Mouse (Mus musculus): Measurements from ENCODE around the gene Col27a1. TPM values are rescaled to one million over a fixed set of nuclear protein-coding genes. Genes with fewer than 3 reads are reported as not detected.

The Col27a1 gene
- polyA plus RNA-seq, 1 experiment from 2014 or later: 4.2 TPM

DNA sequence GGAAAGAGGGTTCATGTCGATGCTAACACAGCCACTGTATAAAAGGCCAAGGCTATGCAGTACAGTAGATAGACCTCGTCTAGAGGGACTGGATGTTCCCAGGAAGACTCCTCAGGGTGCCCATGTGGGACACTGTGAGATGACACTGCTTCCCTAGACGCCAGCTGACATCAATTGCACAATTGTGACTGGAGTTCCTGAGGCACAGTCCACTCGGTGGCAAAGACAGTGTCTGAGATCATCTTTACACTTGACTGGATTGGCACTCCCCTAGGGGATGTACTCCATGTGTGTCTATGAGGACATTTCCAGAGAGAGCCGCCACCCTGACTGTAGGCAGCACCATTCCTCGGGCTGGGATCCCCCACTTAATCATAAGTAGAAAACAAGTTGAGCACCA is 134.7 kb downstream of the Col27a1 start:
- no peak overlapping the region for H3K9ac ChIP-seq (ENCODE audit: low read length)
- H3K27ac ChIP-seq (replicated peaks in 1 of 2; ENCODE audit: control insufficient read depth in 1 of 2, insufficient read depth in 1 of 2, low read depth in 2 of 2, low read length in 2 of 2): no peak overlapping the region
- no peaks in the 10 kb centered on the region for H3K36me3 ChIP-seq (ENCODE audit: control insufficient read depth, insufficient read depth, low read length)
- ATAC-seq (ENCODE audit: insufficient number of reproducible peaks, insufficient read depth, low FRiP score, low read depth): no peak
- H3K4me1 ChIP-seq (ENCODE audit: control insufficient read depth in 2 of 2, insufficient read depth in 2 of 2, low read length in 2 of 2): no peaks in the 10 kb centered on the region
- H3K4me3 ChIP-seq (ENCODE audit: control insufficient read depth in 1 of 2, insufficient read depth in 1 of 2, low read depth in 1 of 2, low read length in 2 of 2): no peak overlapping the region
- WGBS: 70% methylated on average over 6 of the region's 6 CpGs
- no peak overlapping the region for H3K4me2 ChIP-seq (ENCODE audit: low read length)
- H3K27me3 ChIP-seq (ENCODE audit: control insufficient read depth, insufficient read depth, low read length): no peaks in the 10 kb centered on the region
- H3K9me3 ChIP-seq (ENCODE audit: control insufficient read depth, low read length): no peaks in the 10 kb centered on the region

DNA sequence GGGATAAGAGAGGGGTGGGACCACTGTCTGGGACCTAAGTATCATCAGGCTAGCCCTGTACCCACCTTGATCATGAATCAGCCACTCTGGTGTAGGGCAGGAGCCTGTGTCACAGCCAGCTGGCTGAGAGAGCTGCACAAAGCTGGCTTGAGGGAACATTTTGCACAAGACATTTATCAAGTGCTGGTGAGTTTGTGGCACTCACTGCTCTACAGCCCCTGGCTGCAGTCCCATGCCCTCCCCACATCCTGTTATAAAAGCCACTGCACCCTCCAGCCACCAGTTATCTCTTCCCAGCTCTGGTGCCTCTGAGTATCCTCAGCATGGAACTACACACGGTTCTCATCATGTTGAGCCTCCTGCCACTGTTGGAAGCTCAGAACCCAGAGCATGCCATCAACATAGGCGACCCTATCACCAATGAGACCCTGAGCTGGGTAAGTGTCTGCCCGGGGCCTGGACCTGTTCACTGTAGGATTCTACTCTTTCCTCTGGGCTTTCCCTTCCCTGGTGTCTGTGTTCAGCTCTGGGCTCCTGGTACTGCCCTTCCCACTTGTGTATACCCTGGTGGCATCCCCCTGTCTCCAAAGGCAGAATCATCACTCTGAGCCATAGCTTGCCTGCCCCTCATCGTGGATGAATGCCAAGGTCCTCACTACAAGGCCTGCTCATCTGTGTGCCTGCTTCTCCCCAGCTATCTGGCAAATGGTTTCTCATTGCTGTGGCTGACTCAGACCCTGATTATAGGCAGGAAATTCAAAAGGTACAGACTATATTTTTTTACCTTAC is 142.3 kb downstream of the Col27a1 start, which contains the start of gene Orm3:
TSS of gene Orm3 (plus strand) at position 286 of the 789 bp plus-strand sequence.
- H3K4me2 ChIP-seq (ENCODE audit: low read length): no peak within 1 kb of the TSS
- 56% methylated on average over 4 of the region's 4 CpGs for WGBS
- H3K9ac ChIP-seq (ENCODE audit: low read length): no peak within 1 kb of the TSS
- H3K4me1 ChIP-seq (ENCODE audit: control insufficient read depth in 2 of 2, insufficient read depth in 2 of 2, low read length in 2 of 2): peaks cover 4 to 9% of the 10 kb centered on the region in 2 experiments; a peak in 2 of 4 replicates
- H3K27me3 ChIP-seq (ENCODE audit: control insufficient read depth, insufficient read depth, low read length): no peaks in the 10 kb centered on the region
- ATAC-seq (ENCODE audit: insufficient number of reproducible peaks, insufficient read depth, low FRiP score, low read depth): no peak; the same call in 1 of the 2 replicates
- H3K27ac ChIP-seq (replicated peaks in 1 of 2; ENCODE audit: control insufficient read depth in 1 of 2, insufficient read depth in 1 of 2, low read depth in 2 of 2, low read length in 2 of 2): no peak within 1 kb of the TSS
- H3K9me3 ChIP-seq (ENCODE audit: control insufficient read depth, low read length): no peaks in the 10 kb centered on the region
- no peaks in the 10 kb centered on the region for H3K36me3 ChIP-seq (ENCODE audit: control insufficient read depth, insufficient read depth, low read length)
- H3K4me3 ChIP-seq (ENCODE audit: control insufficient read depth in 1 of 2, insufficient read depth in 1 of 2, low read depth in 1 of 2, low read length in 2 of 2): no peak within 1 kb of the TSS

GRCm38 (mm10) chr4:63356981-63357570 is 143.3 kb downstream of the Col27a1 start:
- ATAC-seq (ENCODE audit: insufficient number of reproducible peaks, insufficient read depth, low FRiP score, low read depth): no peak
- 63% methylated on average over 2 of the region's 2 CpGs for WGBS
- Histone ChIP-seq H3K9ac (ENCODE audit: low read length) (no peak overlapping the region), H3K27ac (replicated peaks in 1 of 2; ENCODE audit: control insufficient read depth in 1 of 2, insufficient read depth in 1 of 2, low read depth in 2 of 2, low read length in 2 of 2) (no peak overlapping the region), H3K27me3 (ENCODE audit: control insufficient read depth, insufficient read depth, low read length) (no peaks in the 10 kb centered on the region), H3K36me3 (ENCODE audit: control insufficient read depth, insufficient read depth, low read length) (no peaks in the 10 kb centered on the region), H3K4me2 (ENCODE audit: low read length) (no peak overlapping the region), H3K4me1 (ENCODE audit: control insufficient read depth in 2 of 2, insufficient read depth in 2 of 2, low read length in 2 of 2) (peaks cover 4 to 9% of the 10 kb centered on the region in 2 experiments; a peak in 2 of 4 replicates), H3K4me3 (ENCODE audit: control insufficient read depth in 1 of 2, insufficient read depth in 1 of 2, low read depth in 1 of 2, low read length in 2 of 2) (no peak overlapping the region), H3K9me3 (ENCODE audit: control insufficient read depth, low read length) (no peaks in the 10 kb centered on the region)

DNA sequence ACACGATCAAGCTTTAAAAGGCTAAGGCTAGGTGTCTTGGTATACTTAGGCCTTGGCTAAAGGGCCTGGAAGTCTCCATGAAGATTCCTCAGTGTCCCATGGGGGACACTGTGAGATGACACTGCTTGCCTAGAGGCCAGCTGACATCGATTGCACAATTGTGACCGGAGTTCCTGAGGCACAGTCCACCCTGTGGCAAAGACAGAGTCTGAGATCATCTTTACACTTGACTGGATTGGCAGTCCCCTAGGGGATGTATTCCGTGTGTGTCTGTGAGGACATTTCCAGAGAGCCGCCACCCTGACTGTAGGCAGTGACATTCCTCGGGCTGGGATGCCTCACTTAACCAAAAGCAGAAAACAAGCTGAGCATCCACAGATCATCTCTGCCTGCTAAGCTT is 146.1 kb downstream of the Col27a1 start:
- H3K4me2 ChIP-seq (ENCODE audit: low read length): no peak overlapping the region
- H3K27me3 ChIP-seq (ENCODE audit: control insufficient read depth, insufficient read depth, low read length): no peaks in the 10 kb centered on the region
- WGBS: 59% methylated on average over 6 of the region's 6 CpGs
- no peak overlapping the region for H3K27ac ChIP-seq (replicated peaks in 1 of 2; ENCODE audit: control insufficient read depth in 1 of 2, insufficient read depth in 1 of 2, low read depth in 2 of 2, low read length in 2 of 2)
- peaks cover 4 to 9% of the 10 kb centered on the region in 2 experiments; a peak in 2 of 4 replicates for H3K4me1 ChIP-seq (ENCODE audit: control insufficient read depth in 2 of 2, insufficient read depth in 2 of 2, low read length in 2 of 2)
- no peak overlapping the region for H3K9ac ChIP-seq (ENCODE audit: low read length)
- H3K9me3 ChIP-seq (ENCODE audit: control insufficient read depth, low read length): no peaks in the 10 kb centered on the region
- H3K4me3 ChIP-seq (ENCODE audit: control insufficient read depth in 1 of 2, insufficient read depth in 1 of 2, low read depth in 1 of 2, low read length in 2 of 2): no peak overlapping the region
- H3K36me3 ChIP-seq (ENCODE audit: control insufficient read depth, insufficient read depth, low read length): no peaks in the 10 kb centered on the region
- no peak for ATAC-seq (ENCODE audit: insufficient number of reproducible peaks, insufficient read depth, low FRiP score, low read depth)

- WGBS: 78% methylated on average over 5 of the region's 5 CpGs
Measured at GRCm38 (mm10) chr4:63362150-63362549, 148.3 kb downstream of the Col27a1 start, which contains the start of gene Orm2. TSS of gene Orm2 (plus strand) at chr4:63362449.

DNA sequence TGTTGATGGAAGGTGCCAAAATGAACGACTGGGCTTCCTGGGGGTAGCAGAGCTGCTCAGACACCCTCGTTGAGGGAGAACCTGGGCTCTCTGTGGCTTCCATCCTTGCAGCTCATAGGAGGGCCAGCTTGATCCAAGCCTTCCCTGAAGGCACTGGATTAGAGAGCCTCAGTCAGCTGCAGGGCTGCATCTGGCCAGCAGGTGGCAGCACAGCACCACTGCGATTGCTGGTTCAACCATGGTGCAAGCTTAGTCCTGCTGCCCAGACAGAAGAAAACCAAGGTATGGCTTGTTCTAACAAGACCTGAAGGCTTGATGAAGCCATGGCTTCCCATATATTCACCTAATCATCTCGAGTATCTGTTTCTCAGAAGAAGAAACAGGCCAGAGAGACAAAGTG is 154.8 kb downstream of the Col27a1 start:
- WGBS: 11% methylated on average over 4 of the region's 4 CpGs
- no peaks in the 10 kb centered on the region for H3K9me3 ChIP-seq (ENCODE audit: control insufficient read depth, low read length)
- H3K9ac ChIP-seq (ENCODE audit: low read length): no peak overlapping the region
- no peaks in the 10 kb centered on the region for H3K4me1 ChIP-seq (ENCODE audit: control insufficient read depth in 2 of 2, insufficient read depth in 2 of 2, low read length in 2 of 2)
- H3K4me3 ChIP-seq (ENCODE audit: control insufficient read depth in 1 of 2, insufficient read depth in 1 of 2, low read depth in 1 of 2, low read length in 2 of 2): no peak overlapping the region
- peaks cover 6% of the 10 kb centered on the region; the same call in 1 of the 2 replicates for H3K27me3 ChIP-seq (ENCODE audit: control insufficient read depth, insufficient read depth, low read length)
- no peak overlapping the region for H3K27ac ChIP-seq (replicated peaks in 1 of 2; ENCODE audit: control insufficient read depth in 1 of 2, insufficient read depth in 1 of 2, low read depth in 2 of 2, low read length in 2 of 2)
- peaks cover 17% of the 10 kb centered on the region for H3K36me3 ChIP-seq (ENCODE audit: control insufficient read depth, insufficient read depth, low read length)
- ATAC-seq (ENCODE audit: insufficient number of reproducible peaks, insufficient read depth, low FRiP score, low read depth): no peak
- H3K4me2 ChIP-seq (ENCODE audit: low read length): no peak overlapping the region

More at GRCm38 (mm10) chr4:63362150-63362549, 148.3 kb downstream of the Col27a1 start, which contains the start of gene Orm2:
- H3K27me3 ChIP-seq (ENCODE audit: control insufficient read depth, insufficient read depth, low read length): no peaks in the 10 kb centered on the region
- no peaks in the 10 kb centered on the region for H3K9me3 ChIP-seq (ENCODE audit: control insufficient read depth, low read length)
- no peaks in the 10 kb centered on the region for H3K4me1 ChIP-seq (ENCODE audit: control insufficient read depth in 2 of 2, insufficient read depth in 2 of 2, low read length in 2 of 2)
- no peaks in the 10 kb centered on the region for H3K36me3 ChIP-seq (ENCODE audit: control insufficient read depth, insufficient read depth, low read length)
- H3K4me2 ChIP-seq (ENCODE audit: low read length): no peak within 1 kb of the TSS
- no peak within 1 kb of the TSS for H3K27ac ChIP-seq (replicated peaks in 1 of 2; ENCODE audit: control insufficient read depth in 1 of 2, insufficient read depth in 1 of 2, low read depth in 2 of 2, low read length in 2 of 2)
- no peak within 1 kb of the TSS for H3K4me3 ChIP-seq (ENCODE audit: control insufficient read depth in 1 of 2, insufficient read depth in 1 of 2, low read depth in 1 of 2, low read length in 2 of 2)
- no peak for ATAC-seq (ENCODE audit: insufficient number of reproducible peaks, insufficient read depth, low FRiP score, low read depth)
- H3K9ac ChIP-seq (ENCODE audit: low read length): no peak within 1 kb of the TSS

- no peaks in the 10 kb centered on the region for H3K4me1 ChIP-seq (ENCODE audit: control insufficient read depth in 2 of 2, insufficient read depth in 2 of 2, low read length in 2 of 2)
- no peaks in the 10 kb centered on the region for H3K9me3 ChIP-seq (ENCODE audit: control insufficient read depth, low read length)
- no peak for ATAC-seq (ENCODE audit: insufficient number of reproducible peaks, insufficient read depth, low FRiP score, low read depth)
- no peak overlapping the region for H3K4me3 ChIP-seq (ENCODE audit: control insufficient read depth in 1 of 2, insufficient read depth in 1 of 2, low read depth in 1 of 2, low read length in 2 of 2)
- H3K4me2 ChIP-seq (ENCODE audit: low read length): no peak overlapping the region
- H3K9ac ChIP-seq (ENCODE audit: low read length): no peak overlapping the region
- no peak overlapping the region for H3K27ac ChIP-seq (replicated peaks in 1 of 2; ENCODE audit: control insufficient read depth in 1 of 2, insufficient read depth in 1 of 2, low read depth in 2 of 2, low read length in 2 of 2)
- 35% methylated on average over 7 of the region's 7 CpGs for WGBS
- H3K27me3 ChIP-seq (ENCODE audit: control insufficient read depth, insufficient read depth, low read length): peaks cover 6% of the 10 kb centered on the region; the same call in 1 of the 2 replicates
- H3K36me3 ChIP-seq (ENCODE audit: control insufficient read depth, insufficient read depth, low read length): peaks cover 22% of the 10 kb centered on the region
Measured at GRCm38 (mm10) chr4:63370897-63371296, 157.1 kb downstream of the Col27a1 start.
